Mouse (Mus musculus): ENCODE measurements around the gene Patl1. TPM values are rescaled to one million over a fixed set of nuclear protein-coding genes. Genes with fewer than 3 reads are reported as not detected.
"Not testable (repeated sequence)": the region's sequence is repeated elsewhere in the genome, so short reads cannot be mapped to it uniquely, and the experiment has no call there.

Gene Patl1
- polyA plus RNA-seq, 1 experiment from 2014 or later: 17.4 TPM

DNA sequence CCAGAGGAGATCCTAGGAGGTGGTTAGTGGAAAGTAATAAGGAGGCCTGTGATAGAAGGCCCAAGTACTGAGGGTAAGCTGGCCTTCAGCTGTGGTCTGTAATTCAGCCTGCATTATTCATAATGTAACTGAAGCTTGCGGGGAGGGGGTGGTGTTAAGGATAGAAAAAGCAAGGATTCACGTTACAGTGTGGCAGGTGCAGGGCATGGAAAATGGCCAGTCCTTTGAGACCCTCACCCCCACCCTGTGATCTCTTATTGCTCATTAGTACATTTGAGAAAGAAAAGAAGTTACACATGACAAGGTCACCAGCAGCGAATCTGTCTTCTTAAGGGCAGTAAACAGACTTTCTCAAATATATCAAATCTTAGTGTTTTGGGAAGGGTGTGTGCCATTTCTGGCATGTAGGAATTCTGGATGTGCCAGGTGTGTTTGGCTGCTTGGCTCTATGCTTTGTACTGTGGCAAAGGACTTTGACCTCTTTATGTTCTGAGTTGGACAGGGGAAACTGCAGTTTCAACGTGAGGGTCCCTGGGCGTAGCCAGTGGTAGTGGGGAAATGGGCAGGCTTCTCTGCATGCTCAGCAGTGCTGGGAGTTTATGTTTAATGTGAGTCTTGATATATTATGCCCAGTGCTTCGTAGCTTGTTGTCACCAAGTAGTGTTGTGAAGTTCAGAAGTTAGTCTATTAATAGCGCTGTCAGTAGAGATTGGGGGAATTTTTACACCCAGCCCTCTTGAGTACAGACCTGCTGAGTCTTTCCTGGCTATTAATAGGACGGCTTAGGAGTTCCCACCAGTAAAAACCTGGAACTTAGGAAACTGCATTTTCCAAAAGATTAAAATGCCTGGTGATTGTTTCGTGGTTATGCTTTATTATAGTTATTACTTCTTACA lies 57.2 kb downstream of the Patl1 start:
- WGBS: 82% methylated on average over 9 of the region's 9 CpGs
- ATAC-seq (ENCODE audit: borderline replicate concordance, extremely low read depth, low FRiP score, low TSS enrichment): no peak
- no peak overlapping the region for H3K27ac ChIP-seq

DNA sequence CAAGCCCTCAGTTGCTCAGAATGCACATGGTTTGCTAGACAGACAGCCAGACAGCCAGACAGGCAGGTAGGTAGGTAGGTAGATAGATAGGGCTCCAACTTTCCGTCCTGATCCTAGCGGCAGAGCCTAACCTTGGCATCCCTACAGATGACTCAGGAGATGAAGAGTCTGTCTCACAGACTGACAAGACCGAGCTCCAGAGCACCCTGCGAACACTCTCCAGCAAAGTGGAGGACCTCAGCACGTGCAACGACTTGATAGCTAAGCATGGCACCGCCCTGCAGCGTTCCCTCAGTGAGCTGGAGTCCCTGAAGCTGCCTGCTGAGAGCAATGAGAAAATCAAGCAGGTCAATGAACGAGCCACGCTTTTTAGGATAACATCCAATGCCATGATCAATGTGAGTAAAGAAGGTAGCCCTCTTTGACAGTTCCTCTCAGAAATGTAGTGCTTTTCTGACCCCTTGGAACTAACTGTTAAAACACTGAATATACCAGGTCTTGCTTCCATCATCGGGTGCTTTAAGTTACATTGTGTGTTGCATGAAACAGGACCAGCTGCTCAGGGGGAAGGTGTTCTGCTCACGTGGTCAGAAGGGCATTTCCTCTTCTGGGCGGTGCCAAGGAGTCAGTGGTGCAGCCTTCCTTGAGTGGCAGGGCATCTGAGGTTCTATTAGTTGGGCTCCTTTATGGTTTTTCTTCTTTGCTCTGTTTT lies 61.5 kb downstream of the Patl1 start:
- Histone ChIP-seq H3K9ac (no peak overlapping the region), H3K36me3 (peaks cover 83% of the 10 kb centered on the region), H3K4me1 (0 out of 2 replicates have a peak, but pooled peaks cover 2% of the 10 kb centered on the region), H3K4me3 (no peak overlapping the region), H3K27me3 (no peaks in the 10 kb centered on the region), H3K9me3 (no peaks in the 10 kb centered on the region), H3K27ac (peak overlapping the region; percentile 33; the same call in 1 of the 2 replicates), H3K4me2 (no peak overlapping the region)
- ATAC-seq (ENCODE audit: borderline replicate concordance, extremely low read depth, low FRiP score, low TSS enrichment): peak; percentile 46; the same call in 1 of the 2 replicates
- WGBS: 87% methylated on average over 13 of the region's 13 CpGs

More for the DNA sequence above, 57.2 kb downstream of the Patl1 start:
- Histone ChIP-seq H3K9me3 (no peaks in the 10 kb centered on the region), H3K4me3 (no peak overlapping the region), H3K27me3 (no peaks in the 10 kb centered on the region), H3K4me2 (no peak overlapping the region), H3K36me3 (peaks cover 44% of the 10 kb centered on the region), H3K4me1 (peaks cover 14% of the 10 kb centered on the region), H3K9ac (no peak overlapping the region)

- Histone ChIP-seq H3K27ac (0 out of 2 replicates have a peak overlapping the region, but pooled peaks have one; percentile 33), H3K36me3 (peaks cover 85% of the 10 kb centered on the region), H3K4me3 (no peak overlapping the region), H3K27me3 (no peaks in the 10 kb centered on the region), H3K9ac (no peak overlapping the region), H3K4me1 (0 out of 2 replicates have a peak, but pooled peaks cover 2% of the 10 kb centered on the region), H3K9me3 (no peaks in the 10 kb centered on the region), H3K4me2 (no peak overlapping the region)
- WGBS: 68% methylated on average over 2 of the region's 2 CpGs
- peak; percentile 55; the same call in 1 of the 2 replicates for ATAC-seq (ENCODE audit: borderline replicate concordance, extremely low read depth, low FRiP score, low TSS enrichment)
Measured at GRCm38 (mm10) chr19:11974223-11974540, 62.0 kb downstream of the Patl1 start.

DNA sequence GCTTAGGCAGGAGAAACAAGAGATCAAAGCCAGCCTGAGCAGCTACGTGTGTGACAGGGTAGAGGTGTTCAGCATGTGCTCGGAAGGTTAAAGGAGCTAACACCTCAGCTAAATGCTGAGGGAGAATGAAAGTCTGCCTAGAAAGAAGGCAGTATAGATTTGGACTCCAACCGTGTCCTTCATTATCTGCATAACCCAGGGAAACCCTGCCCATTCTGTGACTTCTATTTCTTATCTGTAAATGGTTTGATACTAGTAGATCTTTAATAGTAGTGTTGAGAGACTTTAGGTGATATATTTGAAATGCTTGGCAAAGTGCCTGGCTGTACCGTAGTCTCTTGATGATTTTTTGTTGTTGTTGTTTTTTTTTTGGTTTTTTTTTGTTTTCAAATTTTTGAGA lies 63.5 kb downstream of the Patl1 start:
- no peak overlapping the region for H3K27ac ChIP-seq
- WGBS: 82% methylated on average over 4 of the region's 4 CpGs
- H3K4me3 ChIP-seq: no peak overlapping the region
- peaks cover 95% of the 10 kb centered on the region for H3K36me3 ChIP-seq
- H3K4me1 ChIP-seq: 0 out of 2 replicates have a peak, but pooled peaks cover 2% of the 10 kb centered on the region
- H3K9me3 ChIP-seq: no peaks in the 10 kb centered on the region
- H3K4me2 ChIP-seq: no peak overlapping the region
- H3K27me3 ChIP-seq: no peaks in the 10 kb centered on the region
- H3K9ac ChIP-seq: no peak overlapping the region
- no peak for ATAC-seq (ENCODE audit: borderline replicate concordance, extremely low read depth, low FRiP score, low TSS enrichment)

- WGBS: 75% methylated on average over 5 of the region's 5 CpGs
- 0 out of 2 replicates have a peak, but pooled peaks cover 2% of the 10 kb centered on the region for H3K4me1 ChIP-seq
- no peak for ATAC-seq (ENCODE audit: borderline replicate concordance, extremely low read depth, low FRiP score, low TSS enrichment)
- no peak overlapping the region for H3K9ac ChIP-seq
- H3K27me3 ChIP-seq: no peaks in the 10 kb centered on the region
- H3K36me3 ChIP-seq: peaks cover 93% of the 10 kb centered on the region
- H3K27ac ChIP-seq: no peak overlapping the region
- H3K4me3 ChIP-seq: no peak overlapping the region
- H3K4me2 ChIP-seq: no peak overlapping the region
- H3K9me3 ChIP-seq: no peaks in the 10 kb centered on the region
Measured at GRCm38 (mm10) chr19:11977363-11977762, 65.2 kb downstream of the Patl1 start.

- H3K4me1 ChIP-seq: no peaks in the 10 kb centered on the region
- H3K36me3 ChIP-seq: peaks cover 87% of the 10 kb centered on the region
- no peak overlapping the region for H3K9ac ChIP-seq
- ATAC-seq (ENCODE audit: borderline replicate concordance, extremely low read depth, low FRiP score, low TSS enrichment): no peak
- H3K27ac ChIP-seq: no peak overlapping the region
- H3K27me3 ChIP-seq: no peaks in the 10 kb centered on the region
- no peaks in the 10 kb centered on the region for H3K9me3 ChIP-seq
- H3K4me3 ChIP-seq: no peak overlapping the region
- 81% methylated on average over 4 of the region's 4 CpGs for WGBS
- no peak overlapping the region for H3K4me2 ChIP-seq
Measured at GRCm38 (mm10) chr19:11980471-11980870, 68.3 kb downstream of the Patl1 start.

GRCm38 (mm10) chr19:11984614-11985013 lies 72.4 kb downstream of the Patl1 start:
- not testable (repeated sequence) for H3K4me1 ChIP-seq; H3K4me2 ChIP-seq; H3K4me3 ChIP-seq; H3K9me3 ChIP-seq; H3K27ac ChIP-seq; ATAC-seq (ENCODE audit: borderline replicate concordance, extremely low read depth, low FRiP score, low TSS enrichment); H3K27me3 ChIP-seq; H3K9ac ChIP-seq
- WGBS: 83% methylated on average over 5 of the region's 5 CpGs
- H3K36me3 ChIP-seq: peaks cover 82% of the 10 kb centered on the region

- Histone ChIP-seq H3K27ac (no peak overlapping the region), H3K4me2 (no peak overlapping the region), H3K9ac (no peak overlapping the region), H3K36me3 (peaks cover 84% of the 10 kb centered on the region), H3K9me3 (no peaks in the 10 kb centered on the region), H3K27me3 (no peaks in the 10 kb centered on the region), H3K4me3 (no peak overlapping the region), H3K4me1 (no peaks in the 10 kb centered on the region)
- no peak for ATAC-seq (ENCODE audit: borderline replicate concordance, extremely low read depth, low FRiP score, low TSS enrichment)
- 84% methylated on average over 3 of the region's 3 CpGs for WGBS
Measured at GRCm38 (mm10) chr19:11987841-11988240, 75.6 kb downstream of the Patl1 start.

GRCm38 (mm10) chr19:11989334-11989733 lies 77.1 kb downstream of the Patl1 start:
- H3K4me2 ChIP-seq: no peak overlapping the region
- H3K36me3 ChIP-seq: peaks cover 81% of the 10 kb centered on the region
- no peaks in the 10 kb centered on the region for H3K4me1 ChIP-seq
- no peak for ATAC-seq (ENCODE audit: borderline replicate concordance, extremely low read depth, low FRiP score, low TSS enrichment)
- no peaks in the 10 kb centered on the region for H3K27me3 ChIP-seq
- no peak overlapping the region for H3K27ac ChIP-seq
- WGBS: 90% methylated on average over 7 of the region's 7 CpGs
- H3K4me3 ChIP-seq: no peak overlapping the region
- no peak overlapping the region for H3K9ac ChIP-seq
- no peaks in the 10 kb centered on the region for H3K9me3 ChIP-seq

- Histone ChIP-seq H3K27me3 (no peaks in the 10 kb centered on the region), H3K9me3 (no peaks in the 10 kb centered on the region), H3K4me1 (no peaks in the 10 kb centered on the region), H3K4me2 (no peak overlapping the region), H3K9ac (no peak overlapping the region), H3K36me3 (peaks cover 76% of the 10 kb centered on the region), H3K4me3 (no peak overlapping the region), H3K27ac (no peak overlapping the region)
- 88% methylated on average over 9 of the region's 9 CpGs for WGBS
- ATAC-seq (ENCODE audit: borderline replicate concordance, extremely low read depth, low FRiP score, low TSS enrichment): no peak
Measured at GRCm38 (mm10) chr19:11992034-11992433, 79.8 kb downstream of the Patl1 start.

DNA sequence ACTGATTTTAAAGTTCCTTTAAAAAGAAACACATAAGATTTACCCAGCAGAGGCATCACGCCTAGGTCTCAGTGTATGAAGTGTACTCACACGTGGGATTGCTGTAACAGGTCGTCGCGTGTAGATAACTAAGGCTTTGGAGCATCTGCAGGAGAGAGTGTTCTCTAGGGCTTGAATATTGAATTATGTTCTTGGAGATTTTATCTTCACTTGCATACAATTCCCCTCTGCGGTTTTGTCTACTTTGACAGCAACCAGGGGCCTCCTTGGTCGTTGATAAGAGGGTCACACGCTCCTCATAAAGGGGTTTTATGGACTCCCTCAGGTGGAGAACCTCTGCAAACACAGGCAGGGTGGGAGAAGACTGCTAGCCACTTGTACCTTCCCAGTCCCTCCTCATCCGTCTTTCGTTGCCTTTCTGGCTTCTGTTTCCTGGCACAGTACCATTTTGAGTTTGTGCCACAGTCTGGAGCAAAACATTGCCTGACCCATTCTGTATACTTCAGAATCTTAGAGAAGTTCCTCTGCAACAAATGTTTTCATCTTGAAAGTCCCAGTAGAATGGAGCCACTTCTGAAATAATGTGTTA lies 80.3 kb downstream of the Patl1 start:
- ATAC-seq (ENCODE audit: borderline replicate concordance, extremely low read depth, low FRiP score, low TSS enrichment): no peak
- H3K9me3 ChIP-seq: no peaks in the 10 kb centered on the region
- 80% methylated on average over 10 of the region's 10 CpGs for WGBS
- no peaks in the 10 kb centered on the region for H3K27me3 ChIP-seq
- no peak overlapping the region for H3K27ac ChIP-seq
- H3K9ac ChIP-seq: no peak overlapping the region
- H3K4me3 ChIP-seq: no peak overlapping the region
- H3K36me3 ChIP-seq: peaks cover 73% of the 10 kb centered on the region
- no peaks in the 10 kb centered on the region for H3K4me1 ChIP-seq
- no peak overlapping the region for H3K4me2 ChIP-seq

Measured in lung, embryonic 15.5 days (tissue).